Mouse (Mus musculus) regulatory T cell (primary cell): Measurements from ENCODE around the gene Mink1.
"Not testable (repeated sequence)": the region's sequence is repeated elsewhere in the genome, so short reads cannot be mapped to it uniquely, and the experiment has no call there.

Experiments used
- in situ Hi-C: fragments of 300-600 bp; cut with MboI, MseI; formaldehyde crosslinking; loops from one replicate; pipeline ENCODE4 v1.15.1; 2025; ENCODE audit warnings: high pct_unique_total_duplicates

Mink1 gene

GRCm38 (mm10) chr11:70551526-70551925 is 11.2 kb upstream of the Mink1 start:
- in situ Hi-C loops, result no loop called here

GRCm38 (mm10) chr11:70553940-70554339 is 8.7 kb upstream of the Mink1 start:
- in situ Hi-C loops, result no loop called here

GRCm38 (mm10) chr11:70557545-70557944 is 5.1 kb upstream of the Mink1 start:
- in situ Hi-C loops, result no loop called here

- in situ Hi-C loops, result no loop called here
Measured at GRCm38 (mm10) chr11:70561937-70562286, 769 bp upstream of the Mink1 start.

GRCm38 (mm10) chr11:70562995-70563469 is 351 bp downstream of the Mink1 start:
- in situ Hi-C loops, result no loop called here

GRCm38 (mm10) chr11:70563470-70564275 is 992 bp downstream of the Mink1 start:
- in situ Hi-C loops, result no loop called here

GRCm38 (mm10) chr11:70564276-70564873 is 1.7 kb downstream of the Mink1 start:
- in situ Hi-C loops, result no loop called here

GRCm38 (mm10) chr11:70566586-70566985 is 3.9 kb downstream of the Mink1 start:
- in situ Hi-C loops, result loop anchor here (5.0 kb wide), 1 partner anchor 36 kb away; no protein-coding TSS in a partner anchor

- in situ Hi-C loops, result not testable (repeated sequence)
Measured at GRCm38 (mm10) chr11:70570614-70571013, 7.9 kb downstream of the Mink1 start.

GRCm38 (mm10) chr11:70571641-70572040 is 9.0 kb downstream of the Mink1 start:
- in situ Hi-C loops, result no loop called here

- in situ Hi-C loops, result no loop called here
Measured at GRCm38 (mm10) chr11:70572348-70572902, 9.7 kb downstream of the Mink1 start.

GRCm38 (mm10) chr11:70573872-70574271 is 11.2 kb downstream of the Mink1 start:
- in situ Hi-C loops, result no loop called here

GRCm38 (mm10) chr11:70577201-70577600 is 14.5 kb downstream of the Mink1 start:
- in situ Hi-C loops, result no loop called here

GRCm38 (mm10) chr11:70578962-70579361 is 16.3 kb downstream of the Mink1 start:
- in situ Hi-C loops, result no loop called here

GRCm38 (mm10) chr11:70579710-70580357 is 17.2 kb downstream of the Mink1 start:
- in situ Hi-C loops, result no loop called here

- in situ Hi-C loops, result no loop called here
Measured at GRCm38 (mm10) chr11:70580358-70580720, 17.7 kb downstream of the Mink1 start.

- in situ Hi-C loops, result no loop called here
Measured at GRCm38 (mm10) chr11:70580921-70581320, 18.2 kb downstream of the Mink1 start.

GRCm38 (mm10) chr11:70582196-70582595 is 19.5 kb downstream of the Mink1 start:
- in situ Hi-C loops, result no loop called here

- in situ Hi-C loops, result no loop called here
Measured at GRCm38 (mm10) chr11:70583022-70583714, 20.5 kb downstream of the Mink1 start.

- in situ Hi-C loops, result no loop called here
Measured at GRCm38 (mm10) chr11:70583775-70584174, 21.1 kb downstream of the Mink1 start.

GRCm38 (mm10) chr11:70585457-70585856 is 22.8 kb downstream of the Mink1 start:
- in situ Hi-C loops, result no loop called here

- in situ Hi-C loops, result no loop called here
Measured at GRCm38 (mm10) chr11:70586261-70586660, 23.6 kb downstream of the Mink1 start.
